Mouse (Mus musculus) midbrain, postnatal 0 days (tissue): Measurements from ENCODE around the gene Pyroxd2. TPM values are rescaled to one million over a fixed set of nuclear protein-coding genes. Genes with fewer than 3 reads are reported as not detected.

ENCODE experiments used
- ATAC-seq: fragments of 200-750 bp; cut with Nextera tagmentation; 2 replicates; pipeline ENCODE4 v1.8.0; 2017; ENCODE audit warnings: moderate number of reproducible peaks, mild to moderate bottlenecking, moderate TSS enrichment, moderate library complexity; ENCODE audit not compliant: low FRiP score
- DNase-seq: peaks from one replicate; pipeline ENCODE4 v3.0.0-alpha.2; 2015; ENCODE audit warnings: low spot score
- H3K27ac ChIP-seq: fragments of 300-500 bp; sonication (generic); 2 replicates; pipeline ENCODE4 v1.5.1; 2014; ENCODE audit warnings: low read depth, mild to moderate bottlenecking, low read length, mixed read lengths
- H3K27me3 ChIP-seq: fragments of 300-500 bp; sonication (generic); 2 replicates; pipeline ENCODE4 v1.6.1; 2014; ENCODE audit warnings: low read length, control low read depth, mixed read lengths; ENCODE audit not compliant: insufficient read depth
- H3K36me3 ChIP-seq: fragments of 300-500 bp; sonication (generic); 2 replicates; pipeline ENCODE4 v1.6.1; 2014; ENCODE audit warnings: low read length, control low read depth, mixed read lengths; ENCODE audit not compliant: insufficient read depth
- H3K4me1 ChIP-seq: fragments of 300-500 bp; sonication (generic); 2 replicates; pipeline ENCODE4 v1.6.1; 2014; ENCODE audit warnings: mild to moderate bottlenecking, control low read depth, antibody characterized with exemption, low read length, mixed read lengths; ENCODE audit not compliant: insufficient read depth
- H3K4me2 ChIP-seq: fragments of 300-500 bp; sonication (generic); 2 replicates; pipeline ENCODE4 v1.6.1; 2014; ENCODE audit warnings: low read depth, mild to moderate bottlenecking, low read length, mixed read lengths; ENCODE audit not compliant: poor library complexity, severe bottlenecking
- H3K4me3 ChIP-seq: fragments of 300-500 bp; sonication (generic); 2 replicates; pipeline ENCODE4 v1.5.1; 2014; ENCODE audit warnings: low read depth, mild to moderate bottlenecking, low read length, moderate library complexity
- H3K9ac ChIP-seq: fragments of 300-500 bp; sonication (generic); replicated peaks from 2 replicates; pipeline ENCODE4 v1.6.1; 2014; ENCODE audit warnings: mild to moderate bottlenecking, low read length, moderate library complexity, mixed read lengths; ENCODE audit not compliant: poor library complexity, severe bottlenecking
- H3K9me3 ChIP-seq: fragments of 300-500 bp; sonication (generic); 2 replicates; pipeline ENCODE4 v1.6.1; 2016; ENCODE audit warnings: low read length, control low read depth
- CTCF ChIP-seq: IDR thresholded peaks from 2 replicates; pipeline ENCODE4 v1.5.1; 2016; ENCODE audit warnings: antibody characterized with exemption, mild to moderate bottlenecking
- WGBS: fragments of 180-500 bp; shearing (Covaris S2); extraction: QIAGEN DNeasy Blood & Tissue Kit; methylation state at CpG from one replicate; pipeline ENCODE4 v1.1.7; 2014; 5-methylcytosine and 5-hydroxymethylcytosine counted together
- polyA plus RNA-seq: library from polyadenylated mRNA; unstranded; fragments of >200 nt; fragmentation: Nextera tagmentation; extraction: Ambion mirVana; gene quantifications from 2 replicates; pipeline ENCODE4 v1.2.1, GENCODE M21; 2015
- total RNA-seq: library from RNA; depleted of rRNA; stranded (reverse); fragments of >200 nt; gene quantifications from 2 replicates; pipeline ENCODE4 v1.2.3, GENCODE M21; 2014

Pyroxd2 gene
- total and polyA plus RNA-seq, 2 experiments from 2014 or later, result 2.5 to 3.0 TPM

DNA sequence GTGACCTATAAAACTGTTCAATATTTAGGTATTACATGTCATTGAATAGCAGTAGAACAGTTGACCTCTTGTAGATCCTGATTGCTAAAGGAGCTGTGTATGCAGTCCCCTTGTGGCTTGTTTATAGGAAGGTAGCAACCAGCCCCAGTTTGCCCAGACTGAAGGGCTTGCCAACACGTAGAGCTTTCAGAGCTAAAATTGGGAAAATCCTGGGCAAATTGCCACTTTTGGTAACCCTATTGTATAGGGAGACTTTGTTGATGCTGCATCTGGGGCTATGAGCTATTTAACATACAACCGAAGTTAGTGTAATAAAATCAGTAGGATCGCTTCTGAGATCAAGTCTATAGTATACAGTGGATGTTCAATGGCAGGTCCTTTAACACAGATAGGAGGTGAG lies 34.5 kb downstream of the Pyroxd2 start:
- no peak overlapping the region for H3K4me3 ChIP-seq
- WGBS, result 72% methylated on average over 3 of the region's 3 CpGs
- H3K27ac ChIP-seq, result no peak overlapping the region
- no peaks in the 10 kb centered on the region for H3K36me3 ChIP-seq
- no peak overlapping the region for H3K9ac ChIP-seq
- H3K27me3 ChIP-seq, result no peaks in the 10 kb centered on the region
- ATAC-seq (no peak), DNase-seq (no peak)
- H3K9me3 ChIP-seq, result no peaks in the 10 kb centered on the region
- H3K4me2 ChIP-seq, result no peak overlapping the region
- no peak for TF ChIP-seq CTCF
- H3K4me1 ChIP-seq, result no peaks in the 10 kb centered on the region

DNA sequence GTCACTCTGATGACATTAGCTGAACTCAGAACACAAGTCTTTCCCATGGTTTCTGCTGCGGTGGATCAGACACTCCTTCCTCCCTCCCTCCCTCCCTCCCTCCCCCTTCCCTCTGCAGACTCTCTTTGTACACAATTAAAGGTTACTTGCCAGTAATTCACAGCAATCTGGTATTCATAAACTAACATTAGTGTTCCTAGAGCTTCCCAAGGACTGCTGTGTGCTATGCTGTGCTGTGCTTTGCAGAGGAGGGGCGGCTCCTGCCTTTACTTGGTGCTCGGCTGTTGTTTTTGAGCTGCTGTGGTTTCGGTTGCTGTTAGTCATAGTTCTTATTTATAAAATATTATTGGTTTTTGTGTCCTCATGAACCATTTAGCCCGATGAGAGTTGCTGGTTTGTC lies 34.9 kb downstream of the Pyroxd2 start:
- ATAC-seq, result no peak
- H3K9me3 ChIP-seq, result no peaks in the 10 kb centered on the region
- 71% methylated on average over 5 of the region's 5 CpGs for WGBS
- no peak overlapping the region for H3K27ac ChIP-seq
- no peak overlapping the region for H3K9ac ChIP-seq
- no peak for DNase-seq
- H3K4me2 ChIP-seq, result no peak overlapping the region
- no peaks in the 10 kb centered on the region for H3K36me3 ChIP-seq
- TF ChIP-seq CTCF, result no peak
- no peaks in the 10 kb centered on the region for H3K27me3 ChIP-seq
- H3K4me1 ChIP-seq, result no peaks in the 10 kb centered on the region
- H3K4me3 ChIP-seq, result no peak overlapping the region

DNA sequence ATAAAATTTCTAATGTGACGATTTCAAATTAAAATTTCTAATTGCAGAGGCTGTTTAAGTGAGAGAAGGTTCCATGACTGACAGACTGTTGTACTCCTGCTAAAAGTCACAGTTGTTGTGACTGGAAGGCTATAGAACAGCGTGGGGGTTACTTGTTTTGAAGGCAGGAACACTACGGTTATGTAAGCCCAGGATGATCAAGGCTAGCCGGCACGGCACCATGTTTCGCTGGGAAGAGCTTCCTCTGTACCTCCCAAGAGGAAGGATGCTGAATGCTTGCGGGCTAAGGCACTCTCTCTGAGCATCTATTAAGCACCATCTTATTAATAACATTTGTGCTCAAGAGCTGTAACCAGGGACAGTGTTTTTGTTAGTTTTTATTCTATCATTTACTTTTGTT lies 36.1 kb downstream of the Pyroxd2 start:
- ATAC-seq, result no peak
- no peaks in the 10 kb centered on the region for H3K9me3 ChIP-seq

DNA sequence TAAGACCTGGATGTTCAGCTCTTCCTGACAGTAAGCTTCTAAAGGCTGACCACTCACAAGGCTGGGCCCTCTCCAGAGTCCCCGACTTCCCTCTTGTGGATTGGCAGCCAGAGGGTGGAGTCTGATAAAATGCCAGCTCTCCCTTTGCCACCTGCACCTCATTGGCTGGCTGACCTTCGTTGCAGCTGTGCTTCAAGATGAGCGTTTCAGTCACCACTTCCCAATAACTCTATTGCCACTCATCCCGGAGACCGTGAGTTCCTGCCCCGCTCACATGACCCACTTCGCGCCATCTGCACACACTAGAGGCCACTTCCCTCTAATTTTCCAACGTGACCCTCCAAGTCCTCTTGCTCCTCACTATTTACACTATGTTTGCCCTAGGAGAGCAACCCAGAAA lies 38.8 kb downstream of the Pyroxd2 start:
- DNase-seq (no peak), ATAC-seq (no peak)
- 89% methylated on average over 9 of the region's 9 CpGs for WGBS
- no peaks in the 10 kb centered on the region for H3K36me3 ChIP-seq
- H3K27ac ChIP-seq, result no peak overlapping the region
- H3K4me3 ChIP-seq, result no peak overlapping the region
- no peaks in the 10 kb centered on the region for H3K4me1 ChIP-seq
- no peak overlapping the region for H3K9ac ChIP-seq
- H3K4me2 ChIP-seq, result no peak overlapping the region
- H3K27me3 ChIP-seq, result no peaks in the 10 kb centered on the region
- TF ChIP-seq CTCF, result no peak
- H3K9me3 ChIP-seq, result no peaks in the 10 kb centered on the region

More for the DNA sequence above, 36.1 kb downstream of the Pyroxd2 start:
- H3K4me2 ChIP-seq, result no peak overlapping the region
- 51% methylated on average over 7 of the region's 7 CpGs for WGBS
- H3K4me1 ChIP-seq, result no peaks in the 10 kb centered on the region
- H3K4me3 ChIP-seq, result no peak overlapping the region
- H3K27me3 ChIP-seq, result no peaks in the 10 kb centered on the region
- no peak for TF ChIP-seq CTCF
- no peaks in the 10 kb centered on the region for H3K36me3 ChIP-seq
- H3K27ac ChIP-seq, result no peak overlapping the region
- DNase-seq, result no peak
- H3K9ac ChIP-seq, result no peak overlapping the region

DNA sequence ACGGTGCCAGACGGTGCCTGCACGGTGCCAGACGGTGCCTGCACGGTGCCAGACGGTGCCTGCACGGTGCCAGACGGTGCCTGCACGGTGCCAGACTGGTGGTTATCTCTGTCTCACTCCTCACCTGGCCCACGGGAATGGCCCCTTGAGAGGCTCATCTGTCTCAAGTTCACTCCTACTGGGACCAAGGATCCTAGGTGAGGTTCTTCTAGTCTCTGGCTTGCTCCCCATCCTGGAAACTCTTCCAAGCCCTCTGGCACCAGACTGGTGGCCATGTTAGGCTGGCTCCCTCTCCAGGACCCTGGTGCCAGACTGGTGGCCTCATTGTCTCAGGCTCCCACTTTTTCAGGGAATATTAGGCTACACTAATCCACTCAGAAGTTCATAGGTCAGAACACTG lies 53.1 kb downstream of the Pyroxd2 start:
- TF ChIP-seq CTCF, result no peak
- Histone ChIP-seq H3K4me2 (no peak overlapping the region), H3K27ac (no peak overlapping the region), H3K27me3 (no peaks in the 10 kb centered on the region; the same call in 1 of the 2 replicates), H3K4me1 (no peaks in the 10 kb centered on the region), H3K9ac (no peak overlapping the region), H3K4me3 (no peak overlapping the region), H3K36me3 (no peaks in the 10 kb centered on the region), H3K9me3 (no peaks in the 10 kb centered on the region)
- 80% methylated on average over 6 of the region's 10 CpGs for WGBS
- ATAC-seq (no peak), DNase-seq (no peak)

DNA sequence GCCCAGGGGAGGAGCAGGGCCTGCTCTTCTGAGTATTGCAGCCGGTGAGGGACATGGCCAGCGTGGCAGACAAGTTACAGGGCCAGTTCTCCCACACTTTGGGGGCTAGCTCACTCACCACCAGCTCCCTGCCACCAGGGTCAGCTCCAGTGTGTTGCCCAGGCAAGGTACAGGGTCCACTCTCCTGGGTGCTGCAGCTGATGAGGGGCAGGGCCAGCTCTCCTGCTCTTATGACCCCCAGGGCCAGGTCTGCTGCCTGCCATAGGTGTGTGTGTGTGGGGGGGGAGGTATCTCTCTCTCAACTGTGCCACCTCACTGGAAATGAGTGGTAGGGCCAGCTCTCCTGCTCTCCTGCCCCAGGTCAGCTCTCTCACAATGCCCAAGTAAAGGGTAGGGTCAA lies 54.0 kb downstream of the Pyroxd2 start:
- no peak overlapping the region for H3K4me3 ChIP-seq
- no peak overlapping the region for H3K4me2 ChIP-seq
- no peaks in the 10 kb centered on the region for H3K9me3 ChIP-seq
- TF ChIP-seq CTCF, result no peak
- H3K27ac ChIP-seq, result no peak overlapping the region
- H3K27me3 ChIP-seq, result no peaks in the 10 kb centered on the region; the same call in 1 of the 2 replicates
- H3K4me1 ChIP-seq, result no peaks in the 10 kb centered on the region
- DNase-seq, result no peak
- no peak for ATAC-seq
- WGBS, result 67% methylated on average over 2 of the region's 2 CpGs
- H3K36me3 ChIP-seq, result no peaks in the 10 kb centered on the region
- H3K9ac ChIP-seq, result no peak overlapping the region
